Mouse (Mus musculus): Measurements from ENCODE around the gene B3galt6.

DNA sequence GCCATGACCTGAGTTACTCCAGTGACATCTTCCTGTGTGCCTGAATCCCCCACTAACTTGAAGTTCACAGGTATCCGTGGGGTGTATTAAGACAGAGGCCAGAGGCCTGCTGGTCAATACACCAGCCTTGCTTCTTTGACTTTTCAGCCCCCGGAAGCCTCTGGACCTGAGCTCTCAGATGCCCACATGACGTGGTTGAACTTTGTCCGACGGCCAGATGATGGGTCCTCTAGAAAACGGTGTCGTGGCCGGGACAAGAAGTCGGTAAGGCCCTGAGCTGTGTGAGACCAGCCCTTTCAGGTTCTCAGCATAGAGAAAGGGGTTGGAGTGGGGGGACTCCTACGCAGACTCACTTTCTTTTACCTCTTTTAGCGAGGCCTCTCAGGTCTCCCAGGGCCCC is 28.1 kb downstream of the B3galt6 start:
- TF ChIP-seq POLR2A (IDR thresholded peaks at IDR 0.05; ENCODE audit: low read depth, low read length): no peak
- no peak for TF ChIP-seq CTCF (IDR thresholded peaks at IDR 0.05; ENCODE audit: extremely low read depth, insufficient read depth, insufficient read length, insufficient replicate concordance)
